Mouse (Mus musculus): Measurements from ENCODE around the gene Ccna1.

Ccna1 gene

GRCm38 (mm10) chr3:55065738-55066665 is 10.7 kb upstream of the Ccna1 start:
- no peak for DNase-seq

DNA sequence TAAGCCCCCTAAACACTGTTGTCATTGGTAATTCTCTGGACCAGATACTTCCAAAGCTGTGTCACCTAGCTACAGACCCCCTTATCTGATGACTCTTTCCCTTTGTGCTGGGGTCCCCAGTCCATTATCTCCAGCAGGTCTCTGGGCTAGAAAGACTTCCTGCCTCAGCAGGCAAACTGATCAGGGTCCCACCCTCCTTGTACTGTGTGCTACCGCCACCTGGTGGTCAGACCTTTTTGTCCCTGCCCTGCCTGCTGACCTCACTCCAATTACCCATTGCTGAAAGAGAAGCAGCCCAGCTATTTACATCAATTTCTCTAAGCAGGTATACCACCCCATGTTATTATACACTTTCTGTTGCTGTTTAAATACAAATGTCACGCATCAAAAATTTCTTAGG is 9.1 kb upstream of the Ccna1 start:
- DNase-seq, result peak; percentile 17 to 24

DNA sequence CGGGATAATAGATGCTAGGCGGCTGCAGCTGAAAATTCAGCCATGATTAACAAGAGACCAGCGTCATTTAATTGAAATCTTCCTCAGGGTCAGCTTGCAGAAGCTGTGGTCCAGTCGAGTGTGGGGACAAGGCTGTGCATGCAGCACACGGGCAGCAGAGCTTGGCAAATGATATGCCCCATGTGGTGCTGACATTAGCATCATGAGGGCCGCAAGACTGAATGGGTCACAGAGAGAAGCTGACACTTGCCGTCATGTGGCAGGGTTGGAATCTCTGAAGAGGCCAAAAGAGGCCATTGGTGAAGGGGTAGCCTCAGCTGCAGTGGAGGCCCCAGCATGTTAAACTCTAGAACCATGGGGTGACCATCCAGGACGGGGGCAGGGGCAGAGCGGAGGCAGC is 7.4 kb upstream of the Ccna1 start:
- DNase-seq, result no peak

DNA sequence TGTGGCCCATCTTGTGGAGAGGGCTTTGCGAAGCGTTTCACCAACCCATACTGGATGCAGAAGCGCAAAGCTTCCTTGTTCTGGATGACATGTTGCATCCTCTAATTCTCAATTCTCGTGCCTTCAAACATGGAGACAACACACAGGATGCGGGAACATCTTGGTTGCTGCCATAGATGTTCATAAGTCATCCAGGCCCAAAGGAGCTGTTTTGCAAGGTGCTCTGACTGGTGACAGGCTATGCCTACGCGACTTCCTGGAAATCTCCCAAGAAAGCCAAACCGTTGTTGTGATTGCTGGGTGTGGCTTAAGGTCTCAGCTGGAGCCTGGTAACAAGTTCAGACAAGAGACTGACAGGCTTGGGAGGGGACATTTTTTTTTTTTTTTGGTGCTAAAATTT is 1.1 kb upstream of the Ccna1 start:
- DNase-seq, result no peak

- DNase-seq, result no peak
Measured at GRCm38 (mm10) chr3:55055747-55056120, 433 bp upstream of the Ccna1 start.

DNA sequence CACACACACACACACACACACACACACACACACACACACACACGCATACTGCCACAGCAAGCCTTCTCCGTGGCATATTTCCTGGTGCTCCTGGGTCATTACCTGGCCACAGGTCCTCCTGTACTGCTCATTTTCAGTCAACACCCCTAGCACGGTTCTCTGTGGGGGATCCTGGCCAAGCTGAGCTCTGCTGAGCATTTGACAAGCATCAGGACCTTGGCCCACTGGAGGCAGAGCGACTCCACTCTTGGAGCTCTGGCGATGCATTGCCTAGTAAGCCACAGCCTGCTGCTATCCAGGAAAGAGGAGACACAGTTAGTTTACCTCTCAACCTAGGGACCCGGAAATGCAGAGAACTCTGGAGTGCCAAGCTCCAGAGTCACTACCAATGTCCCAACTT is 1.1 kb downstream of the Ccna1 start:
- no peak for DNase-seq

- DNase-seq, result no peak
Measured at GRCm38 (mm10) chr3:55044601-55045370, 10.5 kb downstream of the Ccna1 start.

DNA sequence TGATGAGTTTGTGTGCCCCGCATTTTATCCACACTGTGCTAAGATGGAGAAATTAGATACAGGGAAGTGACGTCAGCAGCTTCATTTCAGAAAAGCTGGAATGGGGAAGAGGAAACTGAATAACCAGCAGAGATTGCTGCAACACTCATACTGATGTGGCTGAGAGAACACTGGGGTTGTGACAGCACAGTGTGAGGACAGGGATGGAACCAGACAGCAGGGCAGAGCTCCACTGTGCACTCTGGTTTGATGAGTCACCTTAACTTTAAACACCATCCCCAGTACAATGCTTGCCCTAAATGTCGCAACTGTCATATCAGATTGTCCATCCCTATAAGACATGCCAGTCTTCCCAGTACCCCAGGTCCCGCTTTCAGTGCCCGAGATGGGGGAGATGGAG is 17.7 kb downstream of the Ccna1 start:
- DNase-seq, result no peak

GRCm38 (mm10) chr3:55027271-55027840 is 27.9 kb downstream of the Ccna1 start:
- DNase-seq, result no peak

DNA sequence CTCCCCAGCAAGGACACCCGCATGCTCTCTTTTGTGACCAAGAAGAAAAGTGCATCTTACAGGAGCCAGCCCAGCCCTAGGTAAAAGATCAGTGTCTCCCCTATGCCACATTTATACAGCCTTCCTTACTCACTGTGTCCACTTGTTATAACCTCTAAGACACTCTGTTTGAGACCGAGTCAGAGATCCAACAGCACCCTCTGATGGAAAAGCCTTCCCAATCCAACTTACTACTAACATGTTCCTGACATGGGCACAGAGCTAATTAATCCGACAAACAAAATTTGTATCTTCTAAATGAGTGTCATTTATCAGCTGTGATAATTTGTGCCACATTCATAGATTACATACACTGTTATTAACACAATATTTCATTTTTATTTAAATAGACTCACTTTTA is 29.8 kb downstream of the Ccna1 start:
- DNase-seq, result no peak

DNA sequence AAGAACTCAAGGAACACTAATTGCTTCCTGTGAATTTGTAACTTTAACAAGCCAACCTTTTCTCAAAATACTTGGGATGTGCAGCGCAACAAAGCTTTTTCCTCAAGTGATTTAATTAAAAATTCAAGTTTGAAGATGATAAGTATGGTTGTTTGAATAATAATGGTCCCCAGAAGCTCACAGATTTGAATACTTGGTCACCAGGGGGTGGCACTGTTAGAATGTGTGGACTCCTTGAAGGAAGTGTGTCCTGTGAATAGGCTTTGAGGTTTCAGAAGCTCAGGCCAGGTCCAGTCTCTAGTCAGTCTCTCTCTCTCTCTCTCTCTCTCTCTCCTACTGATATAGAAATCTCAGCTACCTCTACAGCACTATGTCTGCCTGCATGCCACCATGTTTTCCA is 32.0 kb downstream of the Ccna1 start:
- DNase-seq, result no peak

DNA sequence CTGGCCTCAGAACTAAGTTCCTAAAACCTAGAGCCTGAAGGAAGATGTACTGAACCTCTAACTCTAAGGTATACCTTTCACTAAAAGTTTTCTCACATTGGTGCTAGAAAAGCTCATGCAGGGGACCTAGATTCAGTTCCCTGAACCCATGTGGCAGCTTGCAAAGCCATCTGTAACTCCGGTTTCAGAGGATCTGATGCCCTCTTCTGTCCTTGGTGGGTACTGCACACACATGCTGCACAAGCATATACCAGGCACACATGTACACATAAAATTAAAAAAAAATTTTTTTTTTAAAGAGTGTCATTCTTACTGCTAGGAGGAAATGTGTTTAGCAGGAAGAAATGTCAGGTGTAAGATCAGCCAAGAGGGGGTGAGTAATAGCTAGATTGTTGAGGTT is 33.1 kb downstream of the Ccna1 start:
- DNase-seq, result no peak

- no peak for DNase-seq
Measured at GRCm38 (mm10) chr3:55012536-55012935, 42.8 kb downstream of the Ccna1 start.

DNA sequence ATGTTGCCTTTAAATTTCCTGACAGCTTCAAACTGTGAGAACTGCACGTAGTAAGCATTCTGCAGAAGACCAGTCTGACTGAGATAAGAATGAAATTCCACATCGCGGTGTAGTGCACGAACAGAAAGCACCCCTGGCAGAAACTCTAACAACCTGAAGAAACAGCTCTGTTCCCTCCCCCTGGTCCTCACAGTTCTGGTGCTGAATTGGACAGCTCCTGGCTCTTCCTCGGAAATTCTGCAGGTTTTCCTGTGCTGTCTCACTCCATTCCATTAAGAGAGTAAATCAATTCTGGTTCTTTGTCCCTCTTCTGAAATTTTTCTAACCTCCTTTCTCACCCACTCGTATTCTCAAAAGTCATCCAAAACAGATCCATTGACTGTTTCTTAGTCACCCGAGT is 43.6 kb downstream of the Ccna1 start:
- DNase-seq, result no peak

GRCm38 (mm10) chr3:55008965-55009741 is 46.1 kb downstream of the Ccna1 start:
- DNase-seq, result no peak

GRCm38 (mm10) chr3:55004036-55004435 is 51.3 kb downstream of the Ccna1 start:
- DNase-seq, result no peak

DNA sequence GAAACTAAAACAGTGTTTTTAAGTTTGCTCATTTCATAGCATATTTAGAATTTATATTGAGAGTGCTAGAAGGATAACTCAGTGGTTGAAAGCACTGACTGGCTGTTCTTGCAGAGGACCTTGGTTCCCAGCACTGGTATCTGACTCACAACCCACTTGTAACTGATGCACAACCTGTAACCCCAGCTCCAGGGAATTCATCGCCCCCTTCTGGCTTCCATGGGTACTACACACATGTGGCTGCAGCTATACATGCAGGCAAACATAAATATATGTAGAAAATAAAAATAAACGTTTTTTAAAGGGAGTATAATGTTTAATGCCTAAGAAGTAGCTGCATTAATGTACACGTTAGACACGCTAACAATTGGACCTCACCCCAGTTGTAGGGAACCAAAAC is 53.6 kb downstream of the Ccna1 start:
- no peak for DNase-seq

Data from thymus, adult 18-20 months (tissue).